Mouse (Mus musculus): ENCODE results near the gene Mob3a.
"Not testable (repeated sequence)": the region's sequence is repeated elsewhere in the genome, so short reads cannot be mapped to it uniquely, and the experiment has no call there.

Mob3a gene

DNA sequence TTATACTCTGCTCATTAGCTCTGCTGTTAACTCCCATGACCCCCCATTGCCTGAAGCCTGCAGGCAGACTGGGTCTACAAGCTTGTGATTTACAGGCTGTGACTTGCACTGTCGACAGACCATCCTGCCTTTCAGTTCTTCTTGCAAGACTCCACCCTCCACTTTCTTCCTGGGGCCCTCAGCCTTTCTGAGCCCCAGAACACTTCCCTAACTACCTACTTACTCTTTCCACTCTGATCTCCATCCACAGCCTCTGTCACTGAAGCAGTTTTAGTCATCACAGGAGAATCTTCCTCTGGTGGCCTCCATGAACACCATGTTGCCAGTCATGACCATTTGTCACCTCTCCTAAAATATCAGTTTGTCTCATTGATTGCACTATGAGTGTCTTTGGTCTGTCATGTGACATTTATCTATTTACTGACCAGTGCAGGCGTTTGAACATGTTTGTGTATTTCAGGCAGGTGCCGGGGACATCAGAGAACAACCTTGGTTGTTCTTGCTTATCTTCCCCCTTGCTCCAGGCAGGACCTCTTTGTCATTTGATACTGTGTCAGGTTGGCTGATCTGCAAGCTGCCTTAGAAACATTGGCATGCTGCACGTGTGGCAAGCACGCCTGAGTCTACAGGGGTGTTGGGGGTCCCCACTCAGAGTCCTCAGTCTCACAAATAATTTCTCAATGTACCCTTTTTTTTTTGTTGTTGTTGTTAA is 38.1 kb downstream of the Mob3a start:
- no peak for DNase-seq (ENCODE audit: low read depth, low spot score)

DNA sequence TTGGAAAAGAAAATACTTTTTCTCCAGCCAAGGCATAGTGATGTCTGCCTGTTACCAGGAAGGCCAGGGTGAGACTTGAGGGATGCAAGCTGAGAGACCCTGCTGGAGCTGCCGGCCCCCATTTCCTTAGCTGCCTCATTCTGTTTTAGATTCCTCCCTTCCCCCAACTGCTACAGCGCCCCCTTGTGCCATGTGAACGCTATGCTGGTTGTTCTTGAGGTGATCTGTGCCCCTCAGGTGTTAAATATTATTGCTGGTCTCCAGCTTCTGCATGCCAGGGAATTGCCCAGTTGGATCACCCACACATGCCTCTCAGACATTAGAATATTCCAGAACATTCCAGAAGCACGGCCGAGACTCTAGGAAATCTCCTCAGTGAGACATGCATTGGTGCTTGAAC is 40.6 kb downstream of the Mob3a start:
- no peak for DNase-seq (ENCODE audit: low read depth, low spot score)

DNA sequence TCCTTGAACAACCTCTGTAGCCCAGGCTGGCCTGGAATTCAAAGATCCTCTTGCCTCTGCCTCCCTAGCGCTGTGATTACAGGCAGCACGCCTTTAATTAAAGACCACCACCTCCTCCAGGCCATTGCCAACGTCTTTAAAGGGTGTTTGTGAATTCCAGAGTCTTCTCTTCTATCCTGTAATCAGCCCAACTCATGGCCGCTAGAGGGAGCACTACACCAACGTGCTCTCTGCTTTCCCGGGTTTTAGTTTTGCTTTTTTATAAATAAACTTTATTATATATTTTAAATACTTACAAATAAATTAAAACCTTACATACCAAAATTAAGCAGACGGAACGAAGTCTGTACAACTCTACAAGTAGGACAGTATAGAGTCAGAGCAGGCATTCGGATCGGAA is 42.6 kb downstream of the Mob3a start:
- peak; percentile 67 for DNase-seq (ENCODE audit: low read depth, low spot score)

DNA sequence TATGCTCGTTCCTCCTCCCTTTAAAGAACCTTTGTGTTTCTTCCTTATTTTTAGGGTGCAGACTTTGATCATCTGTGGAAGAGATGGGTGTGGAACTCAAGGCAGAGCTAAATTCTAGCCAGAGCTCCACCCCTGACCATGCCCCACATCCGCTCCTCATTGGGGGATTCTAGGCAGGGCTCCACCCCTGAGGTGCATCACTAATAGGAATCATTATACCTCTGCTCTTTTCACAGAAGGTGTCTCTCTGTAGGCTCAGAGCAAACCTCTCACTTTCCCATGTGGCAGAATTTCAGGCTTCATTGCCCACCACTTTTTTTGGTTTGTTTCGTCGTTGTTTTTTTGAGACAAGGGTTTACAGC is 43.0 kb downstream of the Mob3a start:
- no peak for DNase-seq (ENCODE audit: low read depth, low spot score)

DNA sequence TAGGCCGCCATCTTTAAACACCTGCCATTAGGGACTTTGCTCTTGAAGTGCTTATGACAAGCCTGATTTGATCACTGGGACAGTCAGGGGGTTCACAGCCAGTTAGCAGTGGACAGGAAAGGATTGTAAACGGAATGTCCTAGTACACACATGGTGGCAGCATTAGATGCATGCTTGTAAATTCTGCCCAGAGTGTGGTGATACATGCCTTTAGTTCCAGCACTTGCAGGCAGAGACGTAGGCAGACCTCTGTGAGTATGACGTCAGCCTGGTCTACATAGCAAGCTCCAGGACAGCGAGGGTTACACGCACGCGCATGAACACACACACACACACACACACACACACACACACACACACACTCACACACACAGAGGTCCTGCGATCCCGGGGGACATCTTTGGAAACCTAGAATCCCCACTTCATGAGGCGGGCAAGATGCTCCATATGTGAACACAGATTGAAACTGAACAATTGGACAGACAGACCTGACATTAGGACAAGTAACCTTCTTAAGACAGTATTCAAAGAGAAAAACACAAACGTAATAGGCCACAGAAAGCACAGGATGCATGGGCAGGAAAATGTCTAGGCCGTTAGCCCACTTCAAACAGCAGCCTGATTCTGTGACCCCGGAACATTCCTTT is 43.5 kb downstream of the Mob3a start:
- no peak for DNase-seq (ENCODE audit: low read depth, low spot score)

DNA sequence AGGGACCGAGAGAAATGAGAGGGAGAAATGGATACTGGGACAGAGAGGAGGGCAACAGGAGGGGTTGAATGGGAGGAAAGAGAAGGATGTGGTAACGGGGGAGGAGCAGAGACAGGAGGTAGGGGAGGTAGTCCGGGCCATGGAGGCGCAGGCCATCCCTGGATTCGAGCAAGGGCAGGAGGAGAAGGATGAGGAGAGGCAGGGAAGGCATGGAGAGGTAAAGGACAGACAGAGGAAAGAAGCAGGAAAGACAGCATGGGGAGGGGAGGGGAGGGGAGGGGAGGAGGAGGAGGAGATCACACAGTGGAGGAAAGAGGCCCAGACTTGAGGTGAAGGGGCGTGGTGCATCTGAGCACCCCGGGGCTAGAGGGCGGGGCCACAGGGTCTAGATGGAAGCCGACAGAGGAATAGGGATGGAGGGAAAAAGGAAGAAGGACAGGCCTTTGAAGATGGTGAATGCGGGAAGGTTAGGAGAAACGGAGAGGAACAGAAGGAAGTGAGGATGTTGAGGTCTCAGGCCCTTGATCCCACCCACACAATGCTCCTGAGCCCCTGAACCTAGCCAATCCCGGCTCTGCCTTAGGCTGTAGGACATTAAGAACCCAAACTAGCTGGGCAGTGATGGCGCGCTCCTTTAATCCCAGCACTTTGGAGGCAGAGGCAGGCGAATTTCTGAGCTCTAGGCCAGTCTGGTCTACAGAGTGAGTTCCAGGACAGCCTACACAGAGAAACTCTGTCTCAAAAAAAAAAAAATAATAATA is 44.7 kb downstream of the Mob3a start, which contains the start of gene Btbd2:
TSS of gene Btbd2 (minus strand) at position 209 of the 761 bp plus-strand sequence.
- no peak for DNase-seq (ENCODE audit: low read depth, low spot score)

DNA sequence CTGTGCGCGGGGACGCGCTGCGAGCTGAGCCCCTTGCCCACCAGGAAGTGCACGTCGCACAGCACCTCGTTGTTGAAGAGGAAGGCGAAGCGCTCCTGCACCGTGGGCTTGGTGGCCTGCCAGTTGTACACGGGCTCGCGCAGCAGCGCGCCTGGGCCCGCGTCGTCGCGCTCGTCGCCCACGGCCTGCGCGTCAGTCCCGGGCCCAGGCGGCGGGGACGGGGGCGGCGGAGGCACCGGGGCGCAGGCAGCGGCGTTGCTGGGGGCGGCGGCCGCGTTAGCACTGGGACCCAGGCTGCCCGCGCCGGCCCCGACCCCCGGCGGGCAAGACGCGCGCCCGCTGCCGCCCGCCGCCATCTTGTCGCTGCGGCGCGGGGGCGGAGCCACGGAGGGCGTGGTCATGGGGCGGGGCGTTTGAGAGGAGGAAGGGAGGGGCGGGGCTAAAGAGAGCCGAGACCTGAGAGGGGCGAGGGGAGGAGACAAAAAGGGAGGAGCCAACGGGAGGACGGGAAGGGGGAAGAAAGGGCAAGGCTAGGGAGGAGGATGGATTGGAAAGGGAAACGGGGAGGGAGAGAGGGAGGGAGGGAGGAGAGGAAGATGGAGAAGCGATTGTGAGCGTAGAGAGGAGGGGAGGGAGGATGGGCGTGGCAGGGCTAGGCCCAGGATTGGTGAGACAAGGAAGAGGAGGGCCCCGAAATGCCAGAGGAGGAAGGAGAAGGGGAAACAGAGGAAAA is 45.5 kb downstream of the Mob3a start:
- DNase-seq (ENCODE audit: low read depth, low spot score), result peak; percentile 94

DNA sequence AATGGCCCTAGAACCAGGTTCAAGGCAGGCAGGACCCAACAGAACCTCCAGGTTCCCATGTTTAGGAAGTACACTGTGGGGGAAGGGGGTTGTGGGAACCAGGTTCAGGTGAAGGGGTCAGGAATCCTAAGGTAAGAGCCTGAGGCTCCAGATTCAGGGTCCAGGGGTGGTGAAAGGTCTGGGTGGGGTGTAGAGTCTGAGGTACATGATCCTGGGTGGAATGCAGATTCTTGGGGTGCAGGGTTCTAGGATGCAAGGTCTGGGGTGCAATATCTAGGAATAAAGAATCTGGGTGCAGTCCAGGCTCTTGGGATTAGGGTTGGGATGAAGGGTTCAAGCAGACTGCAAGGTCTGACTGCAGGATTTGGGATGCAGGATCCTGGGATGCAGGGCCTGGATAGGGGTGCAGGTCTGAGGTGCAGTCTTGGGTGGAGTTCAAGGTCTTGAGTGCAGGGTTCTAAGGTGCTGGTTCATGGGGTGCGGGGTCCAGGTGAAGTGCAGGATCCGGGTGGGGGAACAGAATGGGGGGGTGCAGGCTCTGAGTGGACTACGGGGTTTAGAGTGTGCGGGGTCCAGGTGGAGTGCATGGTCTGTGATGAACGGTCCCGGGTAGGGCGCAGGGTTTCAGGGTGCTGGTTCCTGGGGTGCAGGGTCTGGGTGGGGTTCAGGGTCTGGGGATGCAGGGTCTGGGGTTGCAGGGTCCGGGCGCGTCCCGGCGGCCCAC is 46.2 kb downstream of the Mob3a start:
- no peak for DNase-seq (ENCODE audit: low read depth, low spot score)

DNA sequence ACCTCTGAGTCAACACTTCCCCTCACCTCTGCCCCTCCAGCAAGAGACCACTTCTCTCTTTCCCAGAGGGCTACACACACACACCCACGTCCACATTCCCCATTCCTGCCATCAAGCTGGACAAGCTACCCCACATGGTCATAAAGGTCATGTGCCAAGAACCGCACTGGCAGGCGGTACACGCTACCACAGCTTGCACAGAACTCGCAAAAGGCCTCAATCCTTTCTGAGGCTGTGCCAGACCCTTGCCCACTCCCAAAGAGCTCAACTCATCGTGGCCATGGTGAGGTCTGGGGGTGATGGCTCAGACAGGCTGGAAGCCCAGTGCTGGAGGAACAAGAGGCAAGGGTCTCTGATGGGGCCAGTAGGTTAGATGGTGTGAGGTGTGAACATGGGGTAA is 46.9 kb downstream of the Mob3a start:
- no peak for DNase-seq (ENCODE audit: low read depth, low spot score)

DNA sequence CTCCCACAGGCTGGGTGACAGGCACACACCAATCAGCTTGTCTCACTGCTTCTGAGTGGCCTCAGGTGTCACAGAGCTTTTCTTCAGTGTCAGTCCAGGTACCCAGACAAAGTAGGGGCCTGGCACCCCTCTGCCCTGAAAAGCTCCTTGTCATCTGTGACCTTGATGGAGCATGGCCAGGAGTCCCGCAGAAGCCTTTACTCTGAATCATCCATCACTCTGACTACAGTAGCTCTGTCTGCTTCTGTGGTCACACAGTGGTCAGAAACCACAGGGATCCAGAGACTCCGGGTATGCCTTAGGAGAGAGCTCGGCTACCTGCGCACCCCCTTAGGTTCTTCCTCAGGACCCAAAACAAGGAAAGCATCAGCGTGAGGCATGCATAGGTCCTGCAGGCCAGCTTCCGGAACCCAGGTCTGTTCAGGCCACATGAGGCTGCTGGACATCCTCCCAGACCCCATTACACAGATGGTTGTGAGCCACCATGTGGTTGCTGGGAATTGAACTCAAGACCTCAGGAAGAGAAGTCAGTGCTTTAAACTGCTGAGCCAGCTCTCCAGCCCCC is 48.5 kb downstream of the Mob3a start:
- no peak for DNase-seq (ENCODE audit: low read depth, low spot score)

DNA sequence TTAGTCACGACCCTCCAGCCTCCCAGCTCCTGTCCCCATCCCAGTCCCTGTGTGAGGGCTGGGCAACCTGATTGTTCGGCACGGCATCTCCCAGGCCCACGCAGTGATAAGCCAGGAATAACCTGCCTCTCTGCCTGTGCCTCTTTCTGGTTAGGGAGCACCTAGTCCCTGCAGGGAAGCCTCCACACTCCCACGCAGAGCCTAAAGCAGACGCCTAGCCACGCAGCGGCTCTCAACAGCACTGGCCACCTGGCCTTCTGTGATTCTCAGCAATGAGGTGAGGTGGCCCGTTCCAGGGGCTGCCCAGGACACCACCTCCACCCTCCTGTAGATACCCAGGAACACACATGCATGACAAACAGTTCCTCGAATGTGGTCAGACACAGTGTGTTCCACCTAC is 51.4 kb downstream of the Mob3a start:
- no peak for DNase-seq (ENCODE audit: low read depth, low spot score)

DNA sequence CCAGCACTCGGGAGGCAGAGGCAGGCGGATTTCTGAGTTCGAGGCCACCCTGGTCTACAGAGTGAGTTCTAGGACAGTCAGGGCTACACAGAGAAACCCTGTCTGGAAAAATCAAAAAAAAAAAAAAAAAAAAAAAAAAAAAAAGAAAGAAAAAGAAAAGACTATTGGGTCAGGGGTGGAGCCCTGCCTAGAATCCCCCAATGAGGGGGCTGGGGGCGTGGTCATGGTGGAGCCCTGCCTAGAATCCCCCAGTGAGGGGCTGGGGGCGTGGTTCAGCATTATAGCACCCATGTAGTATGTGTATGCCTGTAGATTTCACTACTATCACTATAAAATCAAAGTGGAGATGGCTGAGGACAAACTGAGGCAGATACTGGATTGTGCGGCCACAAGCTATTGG is 51.9 kb downstream of the Mob3a start:
- DNase-seq (ENCODE audit: low read depth, low spot score), result not testable (repeated sequence)

DNA sequence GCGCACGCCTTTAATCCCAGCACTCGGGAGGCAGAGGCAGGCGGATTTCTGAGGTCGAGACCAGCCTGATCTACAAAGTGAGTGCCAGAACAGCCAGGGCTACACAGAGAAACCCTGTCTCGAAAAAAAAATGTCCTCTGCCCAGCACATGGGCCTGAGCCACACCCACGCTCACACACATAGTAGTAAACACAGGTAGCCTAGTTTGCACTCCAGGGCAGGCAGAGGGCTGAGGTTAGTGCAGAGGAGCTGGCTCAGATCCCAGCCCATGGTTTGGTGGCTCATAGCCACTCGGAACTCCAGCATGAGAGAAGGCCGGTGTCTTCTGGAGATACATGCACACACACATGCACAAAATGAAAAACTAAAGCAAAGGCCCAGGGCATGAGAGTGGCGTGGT is 54.8 kb downstream of the Mob3a start:
- no peak for DNase-seq (ENCODE audit: low read depth, low spot score)

DNA sequence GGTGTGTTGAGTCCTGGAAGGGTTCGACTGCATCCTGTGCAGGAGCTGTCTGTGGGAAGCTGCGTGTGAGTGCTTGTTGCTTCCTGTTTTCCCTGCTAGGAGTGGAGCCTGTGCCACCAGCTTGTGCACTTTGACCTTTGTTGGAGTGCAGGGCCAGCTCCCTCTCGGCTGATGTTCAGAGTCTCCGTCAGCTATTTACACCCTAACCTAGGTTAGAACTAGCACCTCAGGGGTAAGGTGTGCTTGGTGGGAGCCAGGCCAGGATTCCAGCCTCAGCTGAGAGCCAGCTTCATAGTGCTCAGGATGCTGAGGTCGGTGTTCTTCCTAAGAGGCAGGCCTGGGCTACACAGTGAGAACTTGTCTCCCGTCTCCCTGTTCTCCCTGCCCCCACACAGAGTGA is 66.4 kb downstream of the Mob3a start:
- no peak for DNase-seq (ENCODE audit: low read depth, low spot score)

Measured in retina, postnatal 7 days (tissue).